Mouse (Mus musculus): Measurements from ENCODE around the gene Mybbp1a. TPM values are rescaled to one million over a fixed set of nuclear protein-coding genes. Genes with fewer than 3 reads are reported as not detected.

Mybbp1a gene
- polyA plus RNA-seq, 1 experiment from 2014 or later: 82.1 TPM

DNA sequence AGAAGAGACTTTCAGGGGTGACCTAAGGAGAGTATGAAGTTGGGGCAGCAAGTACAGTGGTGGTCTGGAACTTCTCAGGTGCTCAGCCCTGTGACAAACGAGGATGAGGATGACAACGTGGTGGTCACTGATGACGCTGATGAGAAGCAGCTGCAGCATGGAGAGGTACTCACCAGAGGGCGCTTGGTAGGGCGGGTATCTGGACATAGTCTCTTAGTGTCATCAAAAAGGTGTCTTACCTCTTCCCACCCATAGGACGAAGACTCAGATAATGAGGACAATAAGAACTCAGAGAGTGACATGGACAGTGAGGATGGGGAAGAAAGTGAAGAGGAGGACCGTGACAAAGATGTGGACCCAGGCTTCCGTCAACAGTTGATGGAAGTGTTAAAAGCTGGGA, 6.3 kb downstream of the Mybbp1a start:
- ATAC-seq: no peak
- H3K4me2 ChIP-seq (ENCODE audit: low read length): no peak overlapping the region
- H3K36me3 ChIP-seq (ENCODE audit: control insufficient read depth, insufficient read depth, low read length): peaks cover 100% of the 10 kb centered on the region
- 87% methylated on average over 8 of the region's 8 CpGs for WGBS
- H3K27ac ChIP-seq (ENCODE audit: low read depth, low read length): no peak overlapping the region
- H3K9me3 ChIP-seq (replicated peaks; ENCODE audit: control insufficient read depth, low read length): no peaks in the 10 kb centered on the region
- H3K4me1 ChIP-seq (ENCODE audit: control insufficient read depth, insufficient read depth, low read length): peaks cover under 1% of the 10 kb centered on the region; the same call in 1 of the 2 replicates
- no peaks in the 10 kb centered on the region for H3K27me3 ChIP-seq (replicated peaks; ENCODE audit: control insufficient read depth, insufficient read depth, low read length)
- DNase-seq (ENCODE audit: low spot score): no peak
- no peak overlapping the region for H3K4me3 ChIP-seq (ENCODE audit: low read depth, low read length)
- H3K9ac ChIP-seq (ENCODE audit: low read length): no peak overlapping the region

DNA sequence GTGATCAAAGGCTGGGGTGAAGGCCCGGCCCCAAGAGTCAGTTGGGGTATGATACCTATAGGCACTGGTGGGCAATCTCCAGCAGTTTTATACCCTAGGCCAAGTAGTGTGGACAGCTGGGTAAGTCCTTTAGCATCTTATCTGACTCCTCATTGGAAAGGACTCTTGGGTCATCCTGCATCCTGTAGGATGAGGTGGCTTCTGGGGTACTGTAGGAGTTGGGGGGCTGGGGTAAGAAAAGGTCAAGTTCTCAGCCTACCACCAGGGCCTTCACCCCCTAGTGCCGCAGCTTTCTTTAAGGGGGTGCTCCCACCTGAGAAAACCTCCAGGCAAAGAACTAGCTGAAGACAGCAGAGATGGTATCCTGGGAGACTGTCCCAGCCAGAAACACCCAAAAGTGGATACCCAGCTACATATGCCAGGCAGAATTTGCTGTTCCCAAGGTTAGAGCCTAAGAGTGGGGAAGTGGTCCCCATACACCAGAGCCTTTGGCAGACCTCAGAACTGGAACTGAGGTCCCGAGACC, 11.0 kb downstream of the Mybbp1a start:
- ATAC-seq (no peak), DNase-seq (ENCODE audit: low spot score) (no peak)
- Histone ChIP-seq H3K4me2 (ENCODE audit: low read length) (no peak overlapping the region), H3K36me3 (ENCODE audit: control insufficient read depth, insufficient read depth, low read length) (peaks cover 71% of the 10 kb centered on the region), H3K9me3 (replicated peaks; ENCODE audit: control insufficient read depth, low read length) (no peaks in the 10 kb centered on the region), H3K4me1 (ENCODE audit: control insufficient read depth, insufficient read depth, low read length) (no peaks in the 10 kb centered on the region), H3K9ac (ENCODE audit: low read length) (no peak overlapping the region), H3K4me3 (ENCODE audit: low read depth, low read length) (no peak overlapping the region), H3K27me3 (replicated peaks; ENCODE audit: control insufficient read depth, insufficient read depth, low read length) (no peaks in the 10 kb centered on the region), H3K27ac (ENCODE audit: low read depth, low read length) (no peak overlapping the region)
- WGBS: 90% methylated on average over 3 of the region's 3 CpGs

DNA sequence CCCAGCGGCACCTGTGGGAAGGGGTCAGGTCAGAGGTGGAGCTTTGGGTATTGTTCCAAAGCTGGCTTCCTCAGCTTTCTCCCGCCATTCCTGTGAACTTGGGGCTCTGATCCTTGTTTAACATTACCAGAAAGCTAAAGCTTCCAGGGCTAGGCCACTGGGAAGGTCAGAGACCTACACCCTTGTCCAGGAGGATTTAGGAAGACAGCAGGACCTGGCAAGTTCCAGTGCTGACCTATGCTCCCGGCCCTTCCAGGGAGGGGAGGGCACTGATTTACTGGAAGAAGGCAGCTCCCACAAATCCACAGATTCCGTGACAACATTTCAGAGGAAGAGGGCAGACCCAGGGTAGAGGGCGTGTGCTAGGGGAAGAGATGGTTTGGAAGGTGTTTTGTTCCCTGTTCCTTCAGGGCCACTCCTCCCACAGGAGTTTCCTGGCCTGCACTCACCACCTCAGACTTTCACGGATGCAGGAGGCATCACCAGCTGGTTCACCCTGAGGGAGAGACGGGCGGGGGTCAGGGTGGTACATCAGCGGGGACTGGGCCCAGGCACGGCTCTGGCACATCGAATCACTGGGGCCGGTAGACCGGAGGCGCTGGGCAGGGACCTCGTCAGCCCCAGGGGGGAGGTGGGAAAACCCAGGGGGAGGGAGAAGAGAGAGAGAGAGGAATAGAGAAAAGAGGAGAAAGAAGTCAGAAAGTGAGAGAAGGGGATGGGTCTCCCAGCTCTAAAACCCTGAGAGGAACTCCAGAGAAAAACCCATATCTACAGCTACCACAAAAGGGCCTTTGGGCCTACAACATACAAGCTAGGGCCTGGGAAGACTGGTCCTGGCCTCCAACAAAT, 12.2 kb downstream of the Mybbp1a start:
- peaks cover 60% of the 10 kb centered on the region for H3K36me3 ChIP-seq (ENCODE audit: control insufficient read depth, insufficient read depth, low read length)
- no peak overlapping the region for H3K4me3 ChIP-seq (ENCODE audit: low read depth, low read length)
- no peaks in the 10 kb centered on the region for H3K27me3 ChIP-seq (replicated peaks; ENCODE audit: control insufficient read depth, insufficient read depth, low read length)
- no peaks in the 10 kb centered on the region for H3K4me1 ChIP-seq (ENCODE audit: control insufficient read depth, insufficient read depth, low read length)
- ATAC-seq (no peak), DNase-seq (ENCODE audit: low spot score) (no peak)
- H3K27ac ChIP-seq (ENCODE audit: low read depth, low read length): no peak overlapping the region
- no peak overlapping the region for H3K4me2 ChIP-seq (ENCODE audit: low read length)
- no peak overlapping the region for H3K9ac ChIP-seq (ENCODE audit: low read length)
- WGBS: 62% methylated on average over 15 of the region's 15 CpGs
- H3K9me3 ChIP-seq (replicated peaks; ENCODE audit: control insufficient read depth, low read length): no peaks in the 10 kb centered on the region

DNA sequence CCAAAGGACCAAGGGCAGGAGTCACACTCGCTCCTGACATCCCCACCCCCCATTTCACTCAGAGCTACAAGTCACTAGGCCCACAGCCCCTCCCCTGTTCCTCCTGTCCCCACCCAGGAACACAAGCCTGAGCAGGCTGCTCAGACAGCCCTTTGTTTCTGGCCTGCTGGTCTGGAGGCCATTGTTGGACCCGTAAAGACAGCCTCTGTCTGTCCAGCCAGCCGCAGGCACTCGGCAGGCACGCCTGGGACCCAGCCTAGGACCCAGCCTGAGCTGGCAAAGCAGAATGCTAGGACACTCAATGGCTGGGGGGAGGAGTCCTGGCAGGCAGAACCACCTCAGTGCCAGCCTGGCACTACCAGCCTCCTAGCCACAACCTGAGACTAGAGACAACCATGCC, 14.5 kb downstream of the Mybbp1a start:
- Histone ChIP-seq H3K27ac (ENCODE audit: low read depth, low read length) (no peak overlapping the region), H3K4me2 (ENCODE audit: low read length) (no peak overlapping the region), H3K4me3 (ENCODE audit: low read depth, low read length) (no peak overlapping the region), H3K9ac (ENCODE audit: low read length) (no peak overlapping the region; the same call in 1 of the 2 replicates), H3K4me1 (ENCODE audit: control insufficient read depth, insufficient read depth, low read length) (no peaks in the 10 kb centered on the region), H3K27me3 (replicated peaks; ENCODE audit: control insufficient read depth, insufficient read depth, low read length) (no peaks in the 10 kb centered on the region), H3K9me3 (replicated peaks; ENCODE audit: control insufficient read depth, low read length) (no peaks in the 10 kb centered on the region), H3K36me3 (ENCODE audit: control insufficient read depth, insufficient read depth, low read length) (peaks cover 39% of the 10 kb centered on the region)
- ATAC-seq (peak; percentile 37; the same call in 1 of the 2 replicates), DNase-seq (ENCODE audit: low spot score) (peak; percentile 26)
- 41% methylated on average over 5 of the region's 5 CpGs for WGBS

DNA sequence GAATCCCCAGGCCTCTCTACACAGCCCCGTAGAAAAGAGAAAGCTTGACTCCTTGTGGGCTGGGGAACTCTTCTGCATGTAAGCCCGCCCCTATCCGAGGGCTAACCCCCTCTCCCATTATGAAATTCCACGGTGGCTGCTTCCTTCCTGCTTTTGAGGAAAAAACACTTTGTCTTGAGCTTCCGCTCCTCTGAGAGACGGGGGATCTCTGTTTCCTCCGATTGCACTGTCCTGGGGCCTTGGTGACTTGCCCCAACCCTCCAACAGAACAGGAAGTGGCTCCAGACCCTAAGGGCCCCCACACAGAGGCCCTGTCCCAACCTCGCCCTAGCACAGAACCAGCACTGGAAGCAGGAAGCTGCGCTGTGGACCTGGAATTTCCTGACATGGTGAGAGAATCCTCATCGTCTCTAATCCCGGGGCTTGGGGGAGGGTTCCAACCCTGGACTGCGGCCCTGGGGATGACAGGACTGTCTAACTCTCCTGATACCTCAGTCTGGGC, 16.9 kb downstream of the Mybbp1a start:
- no peak overlapping the region for H3K4me3 ChIP-seq (ENCODE audit: low read depth, low read length)
- H3K27me3 ChIP-seq (replicated peaks; ENCODE audit: control insufficient read depth, insufficient read depth, low read length): no peaks in the 10 kb centered on the region
- no peaks in the 10 kb centered on the region for H3K9me3 ChIP-seq (replicated peaks; ENCODE audit: control insufficient read depth, low read length)
- no peak overlapping the region for H3K4me2 ChIP-seq (ENCODE audit: low read length)
- peaks cover 15% of the 10 kb centered on the region for H3K36me3 ChIP-seq (ENCODE audit: control insufficient read depth, insufficient read depth, low read length)
- ATAC-seq: no peak
- no peaks in the 10 kb centered on the region for H3K4me1 ChIP-seq (ENCODE audit: control insufficient read depth, insufficient read depth, low read length)
- no peak overlapping the region for H3K27ac ChIP-seq (ENCODE audit: low read depth, low read length)
- no peak overlapping the region for H3K9ac ChIP-seq (ENCODE audit: low read length)
- DNase-seq (ENCODE audit: low spot score): no peak
- WGBS: 69% methylated on average over 12 of the region's 12 CpGs

DNA sequence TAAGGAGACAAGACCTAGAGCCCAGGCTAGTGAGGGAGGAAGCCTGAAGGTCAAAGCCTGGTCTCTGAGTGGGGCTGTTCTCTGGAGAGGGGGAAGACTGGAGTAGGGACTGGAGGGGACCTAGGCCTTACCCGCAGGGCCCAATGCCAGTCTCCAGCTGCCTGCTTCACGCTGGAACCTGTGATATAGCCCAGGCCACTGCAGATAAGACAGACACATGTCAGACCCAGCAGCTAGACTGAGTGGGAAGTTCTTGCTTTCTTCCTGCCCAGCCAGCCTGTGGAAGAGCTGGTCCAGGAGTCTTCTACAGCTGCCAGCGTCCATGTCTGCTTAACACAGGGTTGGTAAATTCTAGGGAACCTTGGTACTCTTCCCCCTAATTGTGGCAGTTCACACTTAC, 17.3 kb downstream of the Mybbp1a start:
- no peak overlapping the region for H3K4me2 ChIP-seq (ENCODE audit: low read length)
- H3K9me3 ChIP-seq (replicated peaks; ENCODE audit: control insufficient read depth, low read length): no peaks in the 10 kb centered on the region
- no peak overlapping the region for H3K4me3 ChIP-seq (ENCODE audit: low read depth, low read length)
- no peak overlapping the region for H3K27ac ChIP-seq (ENCODE audit: low read depth, low read length)
- H3K27me3 ChIP-seq (replicated peaks; ENCODE audit: control insufficient read depth, insufficient read depth, low read length): no peaks in the 10 kb centered on the region
- no peak for ATAC-seq
- peaks cover 12% of the 10 kb centered on the region; the same call in 1 of the 2 replicates for H3K36me3 ChIP-seq (ENCODE audit: control insufficient read depth, insufficient read depth, low read length)
- H3K9ac ChIP-seq (ENCODE audit: low read length): no peak overlapping the region
- WGBS: 82% methylated on average over 3 of the region's 3 CpGs
- H3K4me1 ChIP-seq (ENCODE audit: control insufficient read depth, insufficient read depth, low read length): no peaks in the 10 kb centered on the region
- no peak for DNase-seq (ENCODE audit: low spot score)

DNA sequence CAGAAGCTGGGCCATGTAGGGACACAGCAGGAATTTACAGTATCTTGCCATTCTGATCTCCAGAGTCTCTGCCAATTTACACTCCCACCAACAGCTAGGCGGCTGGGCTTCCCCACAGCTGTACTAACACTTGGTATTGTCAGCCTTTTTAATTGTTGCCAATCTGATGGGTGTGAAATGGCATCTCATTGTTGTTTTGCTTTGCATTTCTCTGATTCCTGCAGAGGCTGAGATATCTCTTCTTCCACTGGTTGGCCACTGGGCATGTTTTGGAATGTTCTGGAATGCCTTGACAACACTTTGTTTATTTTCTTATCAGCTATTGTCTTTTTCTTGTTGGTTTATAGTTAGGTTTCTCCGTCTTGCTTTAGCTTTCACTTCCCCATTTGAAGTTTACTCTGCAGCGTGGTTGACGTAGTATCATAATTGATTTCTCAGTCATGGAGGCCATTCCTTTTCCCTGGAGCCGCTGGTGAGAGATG, 20.4 kb downstream of the Mybbp1a start:
- H3K4me2 ChIP-seq (ENCODE audit: low read length): no peak overlapping the region
- H3K9ac ChIP-seq (ENCODE audit: low read length): no peak overlapping the region
- H3K9me3 ChIP-seq (replicated peaks; ENCODE audit: control insufficient read depth, low read length): no peaks in the 10 kb centered on the region
- no peak overlapping the region for H3K27ac ChIP-seq (ENCODE audit: low read depth, low read length)
- DNase-seq (ENCODE audit: low spot score) (no peak), ATAC-seq (no peak)
- no peaks in the 10 kb centered on the region for H3K27me3 ChIP-seq (replicated peaks; ENCODE audit: control insufficient read depth, insufficient read depth, low read length)
- H3K36me3 ChIP-seq (ENCODE audit: control insufficient read depth, insufficient read depth, low read length): peaks cover 7% of the 10 kb centered on the region; the same call in 1 of the 2 replicates
- WGBS: 72% methylated on average over 5 of the region's 5 CpGs
- H3K4me3 ChIP-seq (ENCODE audit: low read depth, low read length): no peak overlapping the region
- no peaks in the 10 kb centered on the region for H3K4me1 ChIP-seq (ENCODE audit: control insufficient read depth, insufficient read depth, low read length)

DNA sequence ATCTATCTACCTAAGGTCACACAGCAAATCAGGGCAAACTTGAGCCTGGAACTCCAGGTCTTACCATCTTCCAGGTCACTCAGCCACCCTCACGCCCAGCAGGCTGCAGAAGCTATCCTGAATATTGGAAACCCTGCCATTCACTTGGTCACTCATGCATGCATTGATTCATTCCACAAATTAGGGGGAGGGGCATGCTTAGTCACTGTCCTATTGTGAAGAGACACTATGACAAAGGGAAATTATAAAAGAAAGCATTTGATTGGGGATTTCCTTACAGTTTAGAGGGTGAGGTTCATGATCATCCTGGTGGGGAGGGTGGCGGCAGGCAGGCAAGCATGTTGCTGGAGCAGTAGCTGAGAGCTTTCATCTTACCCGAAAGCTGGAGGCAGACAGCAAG, 23.7 kb downstream of the Mybbp1a start:
- ATAC-seq (no peak), DNase-seq (ENCODE audit: low spot score) (no peak)
- Histone ChIP-seq H3K4me1 (ENCODE audit: control insufficient read depth, insufficient read depth, low read length) (peaks cover 6% of the 10 kb centered on the region; the same call in 1 of the 2 replicates), H3K4me3 (ENCODE audit: low read depth, low read length) (no peak overlapping the region), H3K9ac (ENCODE audit: low read length) (no peak overlapping the region), H3K27ac (ENCODE audit: low read depth, low read length) (no peak overlapping the region), H3K36me3 (ENCODE audit: control insufficient read depth, insufficient read depth, low read length) (no peaks in the 10 kb centered on the region), H3K4me2 (ENCODE audit: low read length) (no peak overlapping the region), H3K9me3 (replicated peaks; ENCODE audit: control insufficient read depth, low read length) (no peaks in the 10 kb centered on the region), H3K27me3 (replicated peaks; ENCODE audit: control insufficient read depth, insufficient read depth, low read length) (no peaks in the 10 kb centered on the region)
- 43% methylated on average over 3 of the region's 3 CpGs for WGBS

Measured in forebrain, embryonic 14.5 days (tissue).